Mouse (Mus musculus) cortical plate, adult 2 months (tissue): ENCODE measurements around the gene Tmcc2.

Experiments
- CTCF ChIP-seq: fragments of 200-500 bp; IDR thresholded peaks from 2 replicates; pipeline ENCODE4 v1.5.1; 2011; ENCODE audit warnings: mild to moderate bottlenecking, control low read depth, low read length; ENCODE audit not compliant: insufficient read depth; ENCODE audit errors: extremely low read depth
- POLR2A ChIP-seq: fragments of 200-500 bp; IDR thresholded peaks from 2 replicates; pipeline ENCODE4 v1.6.1; 2011; ENCODE audit warnings: mild to moderate bottlenecking, low read length, control low read depth; ENCODE audit not compliant: insufficient read depth; ENCODE audit errors: extremely low read depth

- TF ChIP-seq POLR2A (no peak), CTCF (no peak)
These were observed 64.3 kb downstream of the Tmcc2 start for GRCm38 (mm10) chr1:132326777-132327176.
